Mouse (Mus musculus) lung, adult 2 months (tissue): ENCODE measurements at regions not wholly inside any gene's neighbourhood (a gene's known extent, or its start where the extent isn't known, plus 50 kb on each side); places are given as distances from the start of the nearest gene placed in this dataset.

ENCODE experiments used
- CTCF ChIP-seq: fragments of 200-500 bp; IDR thresholded peaks from 2 replicates; pipeline ENCODE4 v1.5.1; 2011; ENCODE audit warnings: mild to moderate bottlenecking, low read length, control low read depth; ENCODE audit not compliant: insufficient read depth
- POLR2A ChIP-seq: fragments of 200-500 bp; IDR thresholded peaks from 2 replicates; pipeline ENCODE4 v1.6.1; 2011; ENCODE audit warnings: low read depth, mild to moderate bottlenecking, control low read depth, low read length, borderline replicate concordance; ENCODE audit errors: extremely low read depth

DNA sequence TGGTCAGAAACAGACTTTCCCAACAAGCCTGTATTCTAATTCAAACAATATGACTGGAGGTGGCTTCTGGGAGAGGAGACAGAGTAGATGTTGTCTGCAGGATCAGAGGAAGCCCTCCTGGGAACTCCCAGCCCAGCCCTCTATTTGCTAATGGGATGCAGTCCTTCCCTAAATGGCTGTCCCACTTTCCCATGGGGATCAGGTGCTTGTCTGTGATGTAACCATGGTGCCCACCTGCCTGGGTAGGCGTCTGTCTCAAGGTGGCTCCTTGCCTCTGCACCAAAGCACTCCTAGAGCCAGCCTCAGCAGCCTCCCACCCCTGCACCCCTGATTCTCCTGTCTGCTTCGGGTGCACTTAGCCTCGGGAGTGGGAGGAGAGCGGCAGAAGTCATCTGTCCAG, 384.6 kb downstream of the Gm45692 start:
- TF ChIP-seq CTCF (no peak), POLR2A (no peak)
